Mouse (Mus musculus) gastrocnemius, postnatal 4 days (tissue): ENCODE measurements at regions not wholly inside any gene's neighbourhood (a gene's known extent, or its start where the extent isn't known, plus 50 kb on each side); places are given as distances from the start of the nearest gene placed in this dataset.
"Not testable (repeated sequence)": the region's sequence is repeated elsewhere in the genome, so short reads cannot be mapped to it uniquely, and the experiment has no call there.

Source experiments
- DNase-seq, 2 experiments: peaks; one replicate each; pipeline ENCODE4 v3.0.0; 2021 to 2022; ENCODE audit warnings: low spot score in 2 of 2, mixed read lengths in 2 of 2

GRCm38 (mm10) chr7:83392625-83393024, 192.1 kb upstream of the Tmc3 start:
- DNase-seq: no peak

GRCm38 (mm10) chr7:83394156-83394555, 190.6 kb upstream of the Tmc3 start:
- DNase-seq: no peak

GRCm38 (mm10) chr7:83399668-83400067, 185.1 kb upstream of the Tmc3 start:
- no peak for DNase-seq

DNA sequence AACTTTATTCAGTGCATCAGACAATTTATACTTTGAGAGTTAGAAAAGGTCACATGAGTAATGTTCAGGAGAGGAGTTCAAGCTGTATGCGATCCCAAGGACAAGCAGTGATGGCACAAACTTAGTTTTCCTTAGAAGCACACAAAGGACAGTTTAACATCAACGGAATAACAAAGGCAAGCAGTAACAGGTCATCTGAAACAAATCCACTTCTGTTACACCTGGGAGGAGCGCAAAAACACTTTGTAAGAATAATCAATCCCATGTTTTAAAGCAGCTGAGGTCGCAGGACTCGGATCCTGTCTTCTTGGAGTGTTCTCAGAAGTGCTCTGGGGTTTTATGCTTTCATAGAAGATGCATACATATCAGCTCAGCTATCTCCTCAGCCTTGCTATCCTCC, 183.7 kb upstream of the Tmc3 start:
- DNase-seq: no peak

- not testable (repeated sequence) for DNase-seq
Observed at GRCm38 (mm10) chr7:83412745-83413144, 172.0 kb upstream of the Tmc3 start.

GRCm38 (mm10) chr7:83429929-83430556, 154.7 kb upstream of the Tmc3 start:
- DNase-seq: no peak

- DNase-seq: peak; percentile 21 to 71
Observed at GRCm38 (mm10) chr7:83431094-83431493, 153.6 kb upstream of the Tmc3 start.

DNA sequence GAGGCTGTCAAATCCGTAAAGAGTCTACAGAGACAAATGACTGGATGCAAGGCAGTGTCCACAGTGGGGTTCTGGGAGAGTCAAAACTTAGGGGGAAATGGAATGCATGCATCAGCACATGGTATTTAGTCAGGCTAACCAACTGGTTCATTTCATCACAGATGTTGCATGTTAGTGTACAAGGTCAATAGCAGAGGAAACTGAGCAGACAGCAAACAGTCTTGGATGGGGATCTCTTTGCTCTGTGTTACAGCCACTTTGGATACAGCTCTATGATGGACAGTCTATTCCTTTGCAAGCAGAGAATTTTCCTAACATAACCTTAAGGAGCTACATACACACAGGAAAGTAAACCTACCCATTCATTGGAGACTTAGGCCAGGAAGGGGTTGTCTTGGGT, 151.9 kb upstream of the Tmc3 start:
- no peak for DNase-seq

- no peak for DNase-seq
Observed at GRCm38 (mm10) chr7:83433959-83434715, 150.6 kb upstream of the Tmc3 start.

GRCm38 (mm10) chr7:83438538-83439393, 146.0 kb upstream of the Tmc3 start:
- no peak for DNase-seq

DNA sequence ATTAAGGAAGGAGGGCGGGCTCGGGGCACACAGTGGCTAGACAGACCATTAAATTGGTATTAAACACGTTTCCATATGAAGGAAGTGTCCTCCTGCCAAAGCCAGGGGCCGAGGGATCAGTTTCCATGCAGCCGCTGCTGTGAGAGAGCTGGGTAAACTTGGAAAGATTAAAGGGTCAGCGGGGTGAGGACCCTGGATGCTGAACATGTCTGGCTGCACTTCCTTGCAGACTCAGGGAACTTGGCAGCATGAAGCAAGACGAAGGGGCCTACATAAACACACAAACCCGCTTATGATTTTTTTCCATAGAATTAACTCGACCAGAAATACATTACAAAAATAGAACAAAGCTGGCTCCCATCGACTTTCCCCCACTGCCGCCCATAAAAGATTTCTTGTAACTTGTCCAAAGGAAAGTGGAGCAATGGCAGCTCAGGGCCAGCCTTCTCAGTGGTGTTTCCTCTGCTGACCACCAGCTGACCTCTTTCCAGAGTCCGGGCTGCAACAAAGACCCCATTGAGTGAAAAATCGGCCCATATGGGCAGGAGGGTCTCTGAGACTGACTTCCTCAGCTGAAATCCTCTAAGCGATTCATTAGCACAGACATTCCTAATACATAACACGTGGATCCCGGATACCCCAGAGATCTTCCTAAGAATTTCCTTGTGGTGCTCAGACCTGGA, 141.0 kb upstream of the Tmc3 start:
- DNase-seq: no peak

GRCm38 (mm10) chr7:83444279-83444615, 140.5 kb upstream of the Tmc3 start:
- no peak for DNase-seq

- no peak for DNase-seq
Observed at GRCm38 (mm10) chr7:83445181-83445926, 139.4 kb upstream of the Tmc3 start.

DNA sequence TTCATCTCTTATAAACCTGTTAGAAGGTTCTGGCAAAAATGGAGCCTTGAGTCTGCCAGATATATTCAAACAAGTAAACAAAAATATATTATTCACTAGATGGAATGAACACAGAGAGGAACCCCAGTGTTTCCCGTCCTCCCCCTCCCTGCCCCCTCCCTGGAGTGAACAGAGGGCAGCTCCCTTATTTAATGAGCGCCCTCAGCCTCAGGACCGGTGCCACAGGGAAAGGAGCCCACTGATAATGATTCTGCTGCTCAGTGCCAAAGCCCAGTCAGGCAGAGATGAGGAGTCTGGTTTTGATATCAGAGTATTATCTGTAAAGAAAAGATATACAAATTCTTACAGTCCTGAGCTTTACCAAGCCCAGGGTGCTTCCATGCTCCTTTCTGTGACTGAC, 134.4 kb upstream of the Tmc3 start:
- no peak for DNase-seq

GRCm38 (mm10) chr7:83452309-83452708, 132.4 kb upstream of the Tmc3 start:
- DNase-seq: no peak

DNA sequence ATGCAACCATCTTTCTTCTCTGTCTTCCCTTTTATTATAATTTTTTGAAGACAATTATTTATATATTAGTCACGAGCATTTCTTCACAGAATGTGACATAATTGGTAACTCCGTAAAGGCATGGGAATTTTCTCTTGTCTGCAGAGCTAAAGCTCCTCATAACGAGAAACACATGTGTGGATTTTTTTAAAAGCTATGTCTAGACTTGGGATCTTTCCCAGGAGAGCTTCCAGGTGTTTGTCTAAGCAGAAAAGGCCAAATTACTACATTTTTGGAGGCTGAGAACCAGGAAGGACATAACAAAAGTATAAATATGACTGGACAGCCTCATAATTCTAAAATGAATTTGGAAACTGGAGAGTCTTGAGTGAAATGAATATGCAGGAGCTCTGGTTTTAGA, 125.2 kb upstream of the Tmc3 start:
- no peak for DNase-seq

DNA sequence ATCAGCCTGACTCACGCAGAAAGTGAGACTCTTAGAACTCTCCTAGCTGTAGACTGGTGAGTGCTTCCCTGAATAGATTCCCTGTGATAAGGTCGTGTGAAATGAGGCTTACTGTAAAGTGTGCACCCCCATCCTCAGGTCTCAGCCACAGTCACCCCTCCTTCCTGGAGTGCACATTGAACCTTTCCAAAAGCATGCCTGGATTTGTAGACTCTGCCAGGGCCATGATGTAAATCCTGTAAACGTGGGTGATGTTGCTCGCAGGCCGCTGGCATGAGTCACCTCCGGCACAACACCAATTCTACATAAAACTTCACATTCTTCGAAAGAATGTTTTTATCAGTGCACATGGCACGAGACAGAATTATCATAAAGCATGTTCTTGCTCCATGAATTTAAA, 117.7 kb upstream of the Tmc3 start:
- no peak for DNase-seq

- not testable (repeated sequence) for DNase-seq
Observed at GRCm38 (mm10) chr7:83469856-83470255, 114.9 kb upstream of the Tmc3 start.

GRCm38 (mm10) chr7:83471111-83471510, 113.6 kb upstream of the Tmc3 start:
- no peak for DNase-seq

DNA sequence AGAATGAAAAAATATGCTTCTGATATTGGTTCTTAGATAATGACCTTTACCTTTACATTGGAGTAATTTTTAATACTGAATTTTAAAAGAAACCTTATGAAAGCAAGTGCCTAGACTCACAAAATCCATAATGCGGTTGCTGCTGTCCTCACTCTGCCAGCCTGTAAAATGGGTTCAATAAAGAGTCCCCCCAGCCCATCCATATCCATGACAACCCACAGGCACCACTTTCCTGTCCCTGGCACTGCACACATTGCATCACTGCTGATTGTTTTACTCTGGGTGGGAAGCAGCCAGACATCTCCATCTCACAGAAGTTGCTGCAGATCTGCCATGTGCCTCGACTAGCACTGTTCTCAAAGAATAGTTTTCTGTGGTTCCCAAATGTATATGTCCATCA, 110.3 kb upstream of the Tmc3 start:
- no peak for DNase-seq

GRCm38 (mm10) chr7:83474986-83475385, 109.7 kb upstream of the Tmc3 start:
- peak in 1 of 2 experiments; percentile 14 for DNase-seq
